Mouse (Mus musculus): ENCODE measurements around the gene C2cd4a.

C2cd4a gene

DNA sequence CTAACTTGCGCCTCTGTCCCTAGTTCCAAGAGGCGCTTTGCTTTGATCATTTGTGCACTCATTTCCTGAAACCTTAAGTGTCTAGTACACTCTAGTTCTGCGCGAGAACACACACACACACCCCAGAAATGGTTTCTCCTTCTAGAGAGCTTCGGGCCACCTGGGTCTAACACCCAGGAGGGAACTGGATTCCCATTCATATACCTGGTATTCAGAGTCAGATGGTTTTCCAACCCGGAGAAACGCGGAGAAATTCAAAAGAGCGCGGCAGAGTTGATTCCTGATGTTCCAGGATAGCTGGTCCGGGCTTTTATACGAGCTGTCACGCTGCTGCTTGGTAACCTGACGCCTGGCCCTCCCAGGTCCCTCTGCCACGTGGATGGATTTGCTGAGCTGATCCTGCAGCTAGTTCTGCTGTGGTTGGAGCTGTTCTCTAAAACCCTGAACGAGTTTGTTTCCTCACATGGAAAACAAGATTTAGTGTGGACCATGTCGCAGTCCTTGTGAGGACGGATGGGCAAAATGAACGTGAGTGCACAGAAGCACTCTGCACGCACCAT is at the start of gene C2cd4a:
C2cd4a (minus strand) TSS at position 285 of the 560 bp plus-strand sequence.
- peak in 1 of 2 experiments; percentile 18 for DNase-seq

GRCm38 (mm10) chr9:67878197-67878769 is 46.2 kb upstream of the C2cd4a start:
- DNase-seq, result no peak

DNA sequence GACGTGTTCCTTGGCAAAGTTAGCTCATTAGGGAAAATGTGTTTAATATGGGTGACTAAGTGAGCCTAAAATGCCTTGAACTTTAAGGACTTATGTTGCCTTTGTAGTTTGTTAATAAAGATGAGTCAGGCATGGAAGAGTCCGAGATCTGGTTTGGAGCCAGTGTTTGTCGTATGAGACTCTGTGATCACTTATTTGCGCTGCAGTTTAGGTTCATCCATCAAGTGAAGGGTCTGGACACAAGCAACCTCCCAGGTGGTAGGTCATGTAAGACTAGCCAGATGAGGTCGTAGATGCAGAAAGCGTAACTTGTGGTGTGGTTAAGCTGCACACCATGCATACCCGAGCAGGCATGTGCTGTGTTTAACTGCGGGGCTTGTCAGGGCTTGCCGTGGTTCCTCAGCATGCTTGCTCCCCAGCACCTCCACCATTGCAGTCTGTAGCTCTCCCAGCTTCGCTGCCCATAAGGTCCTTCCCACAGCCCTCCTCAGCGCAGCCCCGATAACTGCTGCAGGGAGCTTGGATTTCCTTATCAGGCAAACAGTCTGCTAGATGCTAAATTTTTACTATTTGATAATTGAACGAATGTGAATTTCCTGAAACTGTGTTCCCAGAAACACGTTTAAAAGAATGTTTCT is 45.1 kb upstream of the C2cd4a start:
- DNase-seq, result no peak

GRCm38 (mm10) chr9:67875337-67875736 is 43.2 kb upstream of the C2cd4a start:
- peak; percentile 54 to 57 for DNase-seq

GRCm38 (mm10) chr9:67874522-67875222 is 42.5 kb upstream of the C2cd4a start:
- DNase-seq, result no peak

DNA sequence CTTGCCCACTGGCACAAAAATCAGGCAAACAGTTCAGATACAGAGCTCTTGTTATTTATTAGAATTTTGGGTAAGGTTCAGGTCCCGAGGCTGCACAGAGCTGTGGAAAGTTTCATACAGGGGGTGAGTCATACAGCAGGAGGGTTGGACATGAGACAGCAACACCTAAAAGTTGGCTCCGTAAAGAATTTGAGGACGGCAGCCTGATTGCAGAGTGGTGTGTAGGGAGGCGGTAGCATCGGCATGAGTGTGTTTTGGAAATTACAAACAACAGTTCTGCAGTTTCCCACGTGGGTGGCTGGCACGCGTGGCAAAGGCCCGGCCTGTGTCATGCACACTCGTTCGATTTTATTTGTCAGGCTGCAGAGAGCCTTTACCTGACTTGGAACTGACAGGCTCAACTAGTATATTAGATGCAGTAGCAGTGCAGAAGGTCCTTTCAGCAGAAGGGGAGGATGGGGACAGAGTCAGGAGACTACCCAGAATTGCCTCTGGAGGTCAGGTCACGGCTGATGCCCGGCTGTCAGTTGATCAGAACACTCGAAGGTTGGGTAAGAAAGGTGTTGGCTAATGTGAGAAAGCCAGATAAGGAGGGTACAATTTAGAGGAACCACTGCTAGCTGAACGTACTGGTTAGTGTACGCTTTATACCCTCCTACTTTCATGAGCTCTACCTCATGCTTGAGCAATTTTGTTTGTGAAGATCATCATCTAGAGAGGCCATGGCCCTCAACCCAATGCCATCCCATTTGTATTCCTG is 37.7 kb upstream of the C2cd4a start:
- DNase-seq, result peak; percentile 20 to 22

GRCm38 (mm10) chr9:67867411-67867810 is 35.3 kb upstream of the C2cd4a start:
- DNase-seq, result no peak

GRCm38 (mm10) chr9:67865411-67865810 is 33.3 kb upstream of the C2cd4a start:
- no peak for DNase-seq

DNA sequence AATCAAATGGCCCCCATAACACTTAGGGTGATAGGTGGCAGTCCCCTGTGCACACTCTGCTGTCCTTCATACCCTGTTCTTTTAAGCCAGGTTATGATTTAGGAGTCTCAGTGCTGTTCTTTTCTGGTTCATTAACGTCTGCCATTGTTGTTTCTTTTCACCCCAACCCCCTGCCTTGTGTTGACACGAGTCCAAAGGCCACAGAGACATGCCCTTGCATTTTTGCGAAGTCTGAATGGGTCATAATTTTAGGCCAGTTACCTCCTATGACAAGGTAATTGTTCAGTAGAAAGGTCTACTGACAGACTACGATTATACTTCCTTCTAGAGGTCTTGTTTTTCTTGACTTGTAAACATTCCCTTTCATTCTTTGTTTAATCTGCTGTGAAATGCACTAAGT is 31.9 kb upstream of the C2cd4a start:
- no peak for DNase-seq

GRCm38 (mm10) chr9:67863332-67863731 is 31.2 kb upstream of the C2cd4a start:
- DNase-seq, result no peak

GRCm38 (mm10) chr9:67860273-67860672 is 28.1 kb upstream of the C2cd4a start:
- DNase-seq, result no peak

- DNase-seq, result peak; percentile 23 to 24
Observed at GRCm38 (mm10) chr9:67851150-67851549, 19.0 kb upstream of the C2cd4a start.

- DNase-seq, result peak in 1 of 2 experiments; percentile 5
Observed at GRCm38 (mm10) chr9:67849846-67850245, 17.7 kb upstream of the C2cd4a start.

- peak in 1 of 2 experiments; percentile 4 for DNase-seq
Observed at GRCm38 (mm10) chr9:67849397-67849796, 17.3 kb upstream of the C2cd4a start.

- peak; percentile 15 to 40 for DNase-seq
Observed at GRCm38 (mm10) chr9:67847606-67848005, 15.5 kb upstream of the C2cd4a start.

DNA sequence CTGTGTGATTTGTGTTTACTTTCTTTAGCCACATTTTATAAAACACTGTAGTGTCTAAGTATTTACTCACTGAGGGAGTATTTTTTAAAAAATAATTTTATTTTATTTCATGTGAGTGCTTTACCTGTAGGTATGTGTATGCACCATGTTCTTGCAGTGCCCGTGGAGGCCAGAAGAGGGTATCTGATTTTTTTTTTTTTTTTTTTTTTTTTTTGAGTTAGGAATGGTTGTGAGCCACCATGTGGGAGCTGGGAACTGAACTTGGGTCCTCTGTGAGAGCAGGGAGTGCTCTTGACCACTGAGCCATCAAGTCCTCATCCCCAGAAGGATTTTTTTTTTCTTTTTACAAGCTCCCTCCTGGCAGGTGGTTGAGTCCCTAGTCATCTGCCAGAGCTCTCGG is 14.0 kb upstream of the C2cd4a start:
- no peak for DNase-seq

DNA sequence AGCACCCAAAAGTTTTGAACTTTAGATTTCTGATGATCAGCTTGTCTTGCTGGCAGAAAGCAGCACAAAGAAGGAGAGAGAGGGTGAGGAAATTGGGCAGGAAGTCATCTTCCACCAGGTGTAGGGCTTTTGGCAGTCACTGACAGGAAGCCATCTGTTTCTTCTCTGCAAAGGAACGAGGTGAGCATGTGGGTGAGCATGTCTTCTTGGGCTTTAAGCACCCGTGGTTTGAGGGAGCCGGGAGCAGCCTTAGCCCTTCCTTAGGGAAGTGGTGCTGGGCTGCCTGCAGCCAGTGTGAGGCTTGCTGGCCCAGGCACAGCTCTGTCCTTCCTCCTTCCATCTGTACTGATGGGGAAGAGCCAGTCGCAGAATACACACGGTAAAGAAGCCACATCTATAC is 13.5 kb upstream of the C2cd4a start:
- DNase-seq, result peak; percentile 68 to 80

DNA sequence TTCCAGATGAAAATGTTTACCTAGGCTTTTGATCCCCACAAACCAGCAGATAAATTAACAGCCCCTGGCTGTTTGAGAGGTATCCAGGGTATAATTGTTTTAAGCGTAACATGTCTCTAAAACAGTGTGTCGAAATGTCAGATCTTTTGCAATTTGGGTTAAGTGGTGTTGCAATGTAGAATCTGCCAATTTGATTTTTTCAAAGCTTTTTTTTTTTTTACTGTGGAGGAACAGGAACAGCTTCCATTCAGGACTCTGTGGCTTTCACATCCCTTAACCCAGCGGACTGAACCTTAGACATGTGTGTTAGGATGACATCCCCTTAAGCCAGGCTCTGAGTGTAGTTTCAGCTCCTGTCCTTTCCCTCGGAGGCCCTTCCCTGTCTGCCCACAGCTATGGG is 12.9 kb upstream of the C2cd4a start:
- no peak for DNase-seq

DNA sequence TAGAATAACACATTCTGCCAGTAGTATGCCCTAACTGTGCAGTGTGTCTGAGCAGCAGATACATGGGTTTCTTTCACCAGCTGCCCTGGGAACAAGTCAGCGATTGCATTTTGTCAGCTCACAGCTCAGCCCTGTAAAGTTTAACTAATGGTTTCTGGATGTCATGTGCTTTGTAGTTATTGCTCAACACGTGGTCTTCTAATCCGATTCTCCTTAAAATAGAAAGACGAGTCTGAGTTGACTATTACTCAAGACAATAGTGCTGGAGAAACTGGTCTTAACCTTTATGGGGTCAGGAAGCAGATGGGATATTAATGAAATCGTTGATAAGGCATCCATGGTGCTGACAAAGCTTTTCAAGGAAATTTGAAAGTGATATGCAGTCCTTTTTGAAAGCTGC is 10.7 kb upstream of the C2cd4a start:
- no peak for DNase-seq

- DNase-seq, result peak; percentile 84 to 87
Observed at GRCm38 (mm10) chr9:67839981-67840859, 8.1 kb upstream of the C2cd4a start, which contains the start of gene Vps13c. Gene Vps13c, plus strand, starts transcription at chr9:67840396.

DNA sequence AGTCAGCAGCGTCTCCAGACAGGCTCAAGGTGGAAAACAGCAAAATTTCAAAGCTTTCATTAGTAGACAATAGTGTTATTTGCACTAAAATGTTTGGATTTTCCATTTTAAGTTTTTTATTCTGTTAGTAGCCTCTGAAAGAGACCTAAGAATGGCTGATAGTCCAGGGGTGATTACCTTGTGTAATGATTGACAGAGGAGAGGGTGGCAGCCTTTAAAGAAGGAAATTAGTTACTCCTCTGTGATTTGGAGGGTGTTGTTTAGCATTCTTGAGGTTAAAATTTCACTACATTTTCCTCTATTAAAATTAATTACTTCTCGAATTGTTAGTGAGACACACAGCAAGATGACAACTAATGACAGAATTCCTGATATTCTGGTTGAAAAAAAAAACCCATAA is 5.2 kb upstream of the C2cd4a start:
- DNase-seq, result no peak

- no peak for DNase-seq
Observed at GRCm38 (mm10) chr9:67834535-67834934, 2.4 kb upstream of the C2cd4a start.

Measured in cerebellum, adult 18-20 months (tissue).